Mouse (Mus musculus): ENCODE data around the gene Erg. TPM values are rescaled to one million over a fixed set of nuclear protein-coding genes. Genes with fewer than 3 reads are reported as not detected.

Erg gene
- polyA plus RNA-seq, 1 experiment = 4.2 TPM

DNA sequence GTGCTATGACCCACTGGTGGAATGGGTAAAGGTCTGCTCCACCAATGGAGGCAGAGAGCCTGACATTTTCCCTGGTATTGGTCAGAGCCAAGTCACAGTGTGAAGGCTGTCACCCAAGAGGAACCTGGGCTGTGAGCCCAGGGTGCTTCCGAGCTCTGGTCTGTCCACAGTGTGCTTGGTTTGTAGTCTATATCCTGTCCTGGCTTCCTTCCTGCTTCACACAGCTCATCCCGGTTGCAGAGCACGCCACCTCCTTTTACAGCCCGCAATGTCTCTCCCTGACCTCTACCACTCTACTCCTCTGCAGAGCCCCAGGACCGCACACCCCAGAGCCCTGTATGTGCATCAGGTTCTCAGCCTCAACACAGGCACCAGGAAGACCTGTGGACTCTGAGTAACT is 182.9 kb downstream of the Erg start:
- Histone ChIP-seq H3K27ac (ENCODE audit: insufficient read depth, low read depth, low read length) (no peak overlapping the region), H3K36me3 (ENCODE audit: control insufficient read depth, insufficient read depth, low read length) (no peaks in the 10 kb centered on the region), H3K4me3 (ENCODE audit: low read depth, low read length) (no peak overlapping the region), H3K4me1 (ENCODE audit: control insufficient read depth, insufficient read depth, insufficient read length, low read length) (no peaks in the 10 kb centered on the region), H3K27me3 (ENCODE audit: control insufficient read depth, insufficient read depth, low read length) (no peaks in the 10 kb centered on the region)
- TF ChIP-seq POLR2A (IDR thresholded peaks at IDR 0.05; ENCODE audit: low read depth, low read length) = no peak
- no peak for TF ChIP-seq CTCF (IDR thresholded peaks at IDR 0.05; ENCODE audit: extremely low read depth, insufficient read length, insufficient replicate concordance, low read depth, low read length)
- WGBS = 66% methylated on average over 5 of the region's 5 CpGs

DNA sequence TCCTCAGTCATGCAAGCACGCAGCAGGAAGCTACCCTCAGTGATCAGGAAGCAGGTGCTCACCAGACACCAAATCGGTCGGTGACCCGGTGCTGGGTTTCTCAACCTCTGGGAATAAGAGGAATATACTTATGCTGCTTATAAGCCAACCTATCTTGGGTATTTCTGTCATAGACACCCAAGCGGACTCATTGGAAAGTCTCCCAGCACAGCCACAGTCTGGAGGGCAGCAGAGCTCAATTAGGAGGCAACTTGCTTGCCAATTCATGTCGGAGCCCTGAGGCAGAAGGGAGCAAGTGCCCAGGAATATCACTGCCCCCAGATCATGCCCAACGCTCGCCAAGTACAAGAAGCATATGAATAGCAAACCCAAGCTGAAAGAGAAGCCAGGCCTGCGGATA is 184.5 kb downstream of the Erg start:
- TF ChIP-seq CTCF (IDR thresholded peaks at IDR 0.05; ENCODE audit: extremely low read depth, insufficient read length, insufficient replicate concordance, low read depth, low read length) = no peak
- no peak for TF ChIP-seq POLR2A (IDR thresholded peaks at IDR 0.05; ENCODE audit: low read depth, low read length)
- Histone ChIP-seq H3K27me3 (ENCODE audit: control insufficient read depth, insufficient read depth, low read length) (no peaks in the 10 kb centered on the region), H3K36me3 (ENCODE audit: control insufficient read depth, insufficient read depth, low read length) (no peaks in the 10 kb centered on the region), H3K27ac (ENCODE audit: insufficient read depth, low read depth, low read length) (no peak overlapping the region), H3K4me1 (ENCODE audit: control insufficient read depth, insufficient read depth, insufficient read length, low read length) (no peaks in the 10 kb centered on the region), H3K4me3 (ENCODE audit: low read depth, low read length) (no peak overlapping the region)
- 81% methylated on average over 9 of the region's 9 CpGs for WGBS

DNA sequence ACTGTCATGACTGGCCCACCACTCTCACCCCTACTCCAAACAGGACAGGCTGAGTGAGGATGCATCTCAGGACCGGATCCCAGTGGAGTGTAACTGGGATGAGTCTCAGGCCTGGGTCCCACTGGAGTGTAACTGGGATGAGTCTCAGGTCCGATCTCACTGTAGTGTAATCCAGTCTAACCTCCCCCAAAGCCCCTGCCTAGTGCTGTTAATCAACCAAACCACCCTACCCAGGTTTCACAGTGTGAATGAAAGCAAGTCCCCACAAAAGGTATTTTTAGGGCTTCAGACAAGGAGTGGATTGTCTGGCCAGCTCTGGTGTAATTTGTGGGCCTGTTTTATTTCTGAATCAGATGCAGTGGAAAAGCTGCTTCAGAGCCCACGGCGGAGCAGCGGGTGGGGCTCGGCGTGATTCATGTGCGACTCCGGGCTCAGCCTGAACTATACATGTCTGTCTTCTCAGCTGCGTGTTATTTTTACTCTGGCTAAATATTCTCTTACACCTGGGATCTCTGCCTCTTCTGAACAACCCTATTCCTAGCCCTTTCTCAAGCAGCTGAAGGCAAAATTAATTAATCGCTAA is 187.5 kb downstream of the Erg start:
- Histone ChIP-seq H3K4me1 (ENCODE audit: control insufficient read depth, insufficient read depth, insufficient read length, low read length) (no peaks in the 10 kb centered on the region), H3K4me3 (ENCODE audit: low read depth, low read length) (no peak overlapping the region), H3K27ac (ENCODE audit: insufficient read depth, low read depth, low read length) (no peak overlapping the region), H3K36me3 (ENCODE audit: control insufficient read depth, insufficient read depth, low read length) (no peaks in the 10 kb centered on the region), H3K27me3 (ENCODE audit: control insufficient read depth, insufficient read depth, low read length) (no peaks in the 10 kb centered on the region)
- TF ChIP-seq POLR2A (IDR thresholded peaks at IDR 0.05; ENCODE audit: low read depth, low read length) = no peak
- 75% methylated on average over 11 of the region's 11 CpGs for WGBS

DNA sequence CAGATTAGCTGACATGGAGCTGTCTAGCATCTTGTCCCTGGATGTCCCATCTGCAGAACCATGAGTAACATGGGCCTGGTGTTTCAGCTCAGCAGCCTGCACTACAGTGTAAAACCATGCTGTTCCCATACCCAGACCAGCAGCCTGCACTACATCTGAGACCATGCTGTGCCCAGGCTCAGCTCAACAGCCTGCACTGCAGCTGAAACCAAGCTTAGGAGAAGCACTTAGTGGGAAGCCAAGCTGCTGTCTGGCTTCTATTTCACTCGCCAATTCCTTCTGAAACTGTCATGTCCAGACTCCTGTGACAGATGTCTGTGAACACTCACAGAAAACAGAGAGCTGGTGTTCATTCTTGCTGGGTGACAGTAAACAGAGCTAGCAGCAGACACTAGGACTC is 195.6 kb downstream of the Erg start:
- Histone ChIP-seq H3K4me3 (ENCODE audit: low read depth, low read length) (no peak overlapping the region), H3K36me3 (ENCODE audit: control insufficient read depth, insufficient read depth, low read length) (no peaks in the 10 kb centered on the region), H3K27ac (ENCODE audit: insufficient read depth, low read depth, low read length) (no peak overlapping the region), H3K4me1 (ENCODE audit: control insufficient read depth, insufficient read depth, insufficient read length, low read length) (no peaks in the 10 kb centered on the region), H3K27me3 (ENCODE audit: control insufficient read depth, insufficient read depth, low read length) (no peaks in the 10 kb centered on the region)
- TF ChIP-seq CTCF (IDR thresholded peaks at IDR 0.05; ENCODE audit: extremely low read depth, insufficient read length, insufficient replicate concordance, low read depth, low read length) (no peak), POLR2A (IDR thresholded peaks at IDR 0.05; ENCODE audit: low read depth, low read length) (no peak)
- 69% methylated on average over 1 of the region's 1 CpGs for WGBS

DNA sequence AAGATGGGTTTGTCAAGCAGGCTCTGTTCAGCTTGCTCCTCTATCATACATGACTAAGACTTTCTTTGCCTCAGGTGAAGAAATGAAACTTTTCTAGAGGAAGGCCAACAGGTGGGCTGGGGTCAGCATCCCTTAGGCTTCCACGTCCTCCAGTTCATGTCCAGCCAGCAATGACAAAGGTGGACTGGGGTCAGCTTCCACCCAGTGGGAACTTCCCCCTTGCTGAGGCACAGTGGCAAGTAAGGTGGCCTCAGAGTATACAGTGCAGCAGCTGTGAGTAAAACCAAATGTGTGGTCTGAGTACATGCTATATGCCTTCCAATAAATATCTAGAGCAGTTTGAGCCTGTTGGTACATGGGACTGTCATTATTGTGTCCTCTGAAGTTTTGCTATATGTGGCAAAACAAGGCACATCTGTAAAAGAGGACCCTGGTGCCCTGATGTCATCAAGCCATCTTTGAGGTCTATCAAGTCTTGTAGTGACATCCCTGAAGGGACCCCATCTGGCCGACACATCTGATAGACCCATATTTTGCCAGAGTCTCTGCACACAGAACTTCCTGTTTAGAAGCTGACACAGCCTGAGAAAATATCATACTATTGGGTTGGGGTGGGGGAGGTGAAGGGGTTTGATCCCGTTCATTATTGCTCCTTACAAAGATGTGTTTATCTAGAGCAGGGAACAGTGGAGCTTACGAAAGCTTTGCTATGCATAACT is 197.4 kb downstream of the Erg start:
- no peak overlapping the region for H3K27ac ChIP-seq (ENCODE audit: insufficient read depth, low read depth, low read length)
- H3K4me3 ChIP-seq (ENCODE audit: low read depth, low read length) = no peak overlapping the region
- no peaks in the 10 kb centered on the region for H3K36me3 ChIP-seq (ENCODE audit: control insufficient read depth, insufficient read depth, low read length)
- H3K27me3 ChIP-seq (ENCODE audit: control insufficient read depth, insufficient read depth, low read length) = no peaks in the 10 kb centered on the region
- 67% methylated on average over 4 of the region's 4 CpGs for WGBS
- TF ChIP-seq CTCF (IDR thresholded peaks at IDR 0.05; ENCODE audit: extremely low read depth, insufficient read length, insufficient replicate concordance, low read depth, low read length) (no peak), POLR2A (IDR thresholded peaks at IDR 0.05; ENCODE audit: low read depth, low read length) (no peak)
- no peaks in the 10 kb centered on the region for H3K4me1 ChIP-seq (ENCODE audit: control insufficient read depth, insufficient read depth, insufficient read length, low read length)

DNA sequence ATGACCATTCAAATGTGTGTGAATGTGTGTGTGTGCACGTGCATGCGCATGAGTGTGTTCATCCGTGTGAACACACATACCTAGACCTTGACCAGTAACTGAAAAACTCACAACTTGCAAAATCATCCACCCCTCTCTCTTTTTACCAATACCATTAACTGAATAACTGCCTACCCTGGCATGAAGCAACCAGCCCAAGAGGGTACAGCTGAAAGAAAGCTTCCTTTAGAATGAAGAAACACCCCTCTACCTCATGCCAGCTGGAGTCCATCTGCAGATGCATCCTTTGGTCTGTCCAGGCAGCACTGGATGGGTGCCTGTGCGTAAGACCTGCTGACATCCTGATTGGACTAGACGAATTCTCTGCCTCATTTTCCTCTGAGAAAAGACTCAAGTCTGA is 198.1 kb downstream of the Erg start:
- TF ChIP-seq CTCF (IDR thresholded peaks at IDR 0.05; ENCODE audit: extremely low read depth, insufficient read length, insufficient replicate concordance, low read depth, low read length) (no peak), POLR2A (IDR thresholded peaks at IDR 0.05; ENCODE audit: low read depth, low read length) (no peak)
- H3K36me3 ChIP-seq (ENCODE audit: control insufficient read depth, insufficient read depth, low read length) = no peaks in the 10 kb centered on the region
- H3K27ac ChIP-seq (ENCODE audit: insufficient read depth, low read depth, low read length) = no peak overlapping the region
- no peak overlapping the region for H3K4me3 ChIP-seq (ENCODE audit: low read depth, low read length)
- no peaks in the 10 kb centered on the region for H3K4me1 ChIP-seq (ENCODE audit: control insufficient read depth, insufficient read depth, insufficient read length, low read length)
- 86% methylated on average over 5 of the region's 5 CpGs for WGBS
- H3K27me3 ChIP-seq (ENCODE audit: control insufficient read depth, insufficient read depth, low read length) = no peaks in the 10 kb centered on the region

DNA sequence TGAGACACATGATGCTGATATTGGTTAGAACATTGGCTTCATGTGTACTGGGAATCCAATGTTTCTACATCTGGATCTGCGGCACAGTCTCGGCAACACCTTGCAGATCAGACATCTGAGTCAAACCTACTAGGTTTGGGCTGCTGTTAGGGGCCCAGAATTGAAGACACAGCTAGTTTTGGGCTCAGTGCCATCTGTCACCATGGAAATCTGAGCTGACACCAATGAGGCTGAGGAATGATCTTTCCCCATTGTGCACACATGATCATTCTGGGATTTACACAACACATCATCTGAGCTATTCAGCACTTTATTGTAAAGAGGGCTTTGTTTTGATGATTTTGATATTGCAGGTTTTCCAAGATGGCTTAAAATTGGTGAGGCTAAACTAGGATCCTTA is 199.4 kb downstream of the Erg start:
- H3K4me3 ChIP-seq (ENCODE audit: low read depth, low read length) = no peak overlapping the region
- H3K27me3 ChIP-seq (ENCODE audit: control insufficient read depth, insufficient read depth, low read length) = no peaks in the 10 kb centered on the region
- TF ChIP-seq POLR2A (IDR thresholded peaks at IDR 0.05; ENCODE audit: low read depth, low read length) (no peak), CTCF (IDR thresholded peaks at IDR 0.05; ENCODE audit: extremely low read depth, insufficient read length, insufficient replicate concordance, low read depth, low read length) (no peak)
- WGBS = 90% methylated on average over 2 of the region's 2 CpGs
- H3K36me3 ChIP-seq (ENCODE audit: control insufficient read depth, insufficient read depth, low read length) = no peaks in the 10 kb centered on the region
- H3K4me1 ChIP-seq (ENCODE audit: control insufficient read depth, insufficient read depth, insufficient read length, low read length) = no peaks in the 10 kb centered on the region
- no peak overlapping the region for H3K27ac ChIP-seq (ENCODE audit: insufficient read depth, low read depth, low read length)
